Mouse (Mus musculus): ENCODE data around the gene Bbox1.

Bbox1 gene

GRCm38 (mm10) chr2:110274160-110274559 lies 40.2 kb downstream of the Bbox1 start:
- DNase-seq (ENCODE audit: low spot score in 2 of 2): no peak

GRCm38 (mm10) chr2:110269281-110269680 lies 45.1 kb downstream of the Bbox1 start:
- no peak for DNase-seq (ENCODE audit: low spot score in 2 of 2)

- no peak for DNase-seq (ENCODE audit: low spot score in 2 of 2)
Measured at GRCm38 (mm10) chr2:110232252-110232651, 82.1 kb downstream of the Bbox1 start.

GRCm38 (mm10) chr2:110230753-110231152 lies 83.6 kb downstream of the Bbox1 start:
- no peak for DNase-seq (ENCODE audit: low spot score in 2 of 2)

GRCm38 (mm10) chr2:110229143-110230087 lies 84.9 kb downstream of the Bbox1 start:
- DNase-seq (ENCODE audit: low spot score in 2 of 2): no peak

GRCm38 (mm10) chr2:110226421-110226820 lies 87.9 kb downstream of the Bbox1 start:
- no peak for DNase-seq (ENCODE audit: low spot score in 2 of 2)

- DNase-seq (ENCODE audit: low spot score in 2 of 2): no peak
Measured at GRCm38 (mm10) chr2:110225969-110226368, 88.4 kb downstream of the Bbox1 start.

- no peak for DNase-seq (ENCODE audit: low spot score in 2 of 2)
Measured at GRCm38 (mm10) chr2:110222793-110223192, 91.6 kb downstream of the Bbox1 start.

- DNase-seq (ENCODE audit: low spot score in 2 of 2): no peak
Measured at GRCm38 (mm10) chr2:110220492-110220891, 93.9 kb downstream of the Bbox1 start.

GRCm38 (mm10) chr2:110215685-110216058 lies 98.7 kb downstream of the Bbox1 start:
- no peak for DNase-seq (ENCODE audit: low spot score in 2 of 2)

GRCm38 (mm10) chr2:110214991-110215684 lies 99.2 kb downstream of the Bbox1 start:
- no peak for DNase-seq (ENCODE audit: low spot score in 2 of 2)

- DNase-seq (ENCODE audit: low spot score in 2 of 2): no peak
Measured at GRCm38 (mm10) chr2:110214278-110214677, 100.1 kb downstream of the Bbox1 start.

Measured in natural killer cell, adult 2 months (primary cell).